Mouse (Mus musculus): ENCODE measurements at regions not wholly inside any gene's neighbourhood (a gene's known extent, or its start where the extent isn't known, plus 50 kb on each side); places are given as distances from the start of the nearest gene placed in this dataset.

- no peak for DNase-seq (ENCODE audit: low read depth)
Observed at GRCm38 (mm10) chr12:51118781-51119180, 229.1 kb upstream of the G2e3 start.

GRCm38 (mm10) chr12:51118021-51118694, 229.7 kb upstream of the G2e3 start:
- DNase-seq (ENCODE audit: low read depth) = no peak

- no peak for DNase-seq (ENCODE audit: low read depth)
Observed at GRCm38 (mm10) chr12:51117436-51118020, 230.3 kb upstream of the G2e3 start.

GRCm38 (mm10) chr12:51111811-51112210, 236.1 kb upstream of the G2e3 start:
- DNase-seq (ENCODE audit: low read depth) = no peak

- DNase-seq (ENCODE audit: low read depth) = no peak
Observed at GRCm38 (mm10) chr12:51108044-51108443, 239.8 kb upstream of the G2e3 start.

- no peak for DNase-seq (ENCODE audit: low read depth)
Observed at GRCm38 (mm10) chr12:51103541-51104042, 244.3 kb upstream of the G2e3 start.

GRCm38 (mm10) chr12:51101636-51102035, 246.2 kb upstream of the G2e3 start:
- no peak for DNase-seq (ENCODE audit: low read depth)

- DNase-seq (ENCODE audit: low read depth) = no peak
Observed at GRCm38 (mm10) chr12:51100868-51101267, 247.0 kb upstream of the G2e3 start.

- DNase-seq (ENCODE audit: low read depth) = no peak
Observed at GRCm38 (mm10) chr12:51095974-51096373, 251.9 kb upstream of the G2e3 start.

GRCm38 (mm10) chr12:51089324-51089723, 258.5 kb upstream of the G2e3 start:
- no peak for DNase-seq (ENCODE audit: low read depth)

GRCm38 (mm10) chr12:51081809-51082208, 266.1 kb upstream of the G2e3 start:
- DNase-seq (ENCODE audit: low read depth) = no peak

GRCm38 (mm10) chr12:51073503-51073902, 274.4 kb upstream of the G2e3 start:
- no peak for DNase-seq (ENCODE audit: low read depth)

GRCm38 (mm10) chr12:51060931-51061330, 286.9 kb upstream of the G2e3 start:
- no peak for DNase-seq (ENCODE audit: low read depth)

- DNase-seq (ENCODE audit: low read depth) = no peak
Observed at GRCm38 (mm10) chr12:51058569-51058968, 289.3 kb upstream of the G2e3 start.

GRCm38 (mm10) chr12:51058104-51058503, 289.8 kb upstream of the G2e3 start:
- no peak for DNase-seq (ENCODE audit: low read depth)

- no peak for DNase-seq (ENCODE audit: low read depth)
Observed at GRCm38 (mm10) chr12:51047116-51047515, 300.7 kb upstream of the G2e3 start.

- no peak for DNase-seq (ENCODE audit: low read depth)
Observed at GRCm38 (mm10) chr12:51045437-51045836, 302.4 kb upstream of the G2e3 start.

- no peak for DNase-seq (ENCODE audit: low read depth)
Observed at GRCm38 (mm10) chr12:51045020-51045419, 302.8 kb upstream of the G2e3 start.

GRCm38 (mm10) chr12:51032193-51032592, 315.7 kb upstream of the G2e3 start:
- DNase-seq (ENCODE audit: low read depth) = no peak

- no peak for DNase-seq (ENCODE audit: low read depth)
Observed at GRCm38 (mm10) chr12:51028601-51029174, 319.2 kb upstream of the G2e3 start.

GRCm38 (mm10) chr12:51026046-51026445, 321.8 kb upstream of the G2e3 start:
- no peak for DNase-seq (ENCODE audit: low read depth)

GRCm38 (mm10) chr12:51025531-51025930, 322.3 kb upstream of the G2e3 start:
- DNase-seq (ENCODE audit: low read depth) = no peak

- no peak for DNase-seq (ENCODE audit: low read depth)
Observed at GRCm38 (mm10) chr12:51024057-51024743, 323.7 kb upstream of the G2e3 start.

All from naive thymus-derived CD4-positive, alpha-beta T cell, adult 2 months (primary cell).